Mouse (Mus musculus) v-Abl transformed pro-B cells (cell line): ENCODE measurements around the gene Atp7a.

ENCODE experiments used
- in situ Hi-C, 2 experiments: fragments of 400-800 bp; cut with MboI; formaldehyde crosslinking; loops; one replicate each; pipeline ENCODE4 v1.15.1; 2025; ENCODE audit not compliant: unreplicated experiment in 2 of 2

The Atp7a gene

DNA sequence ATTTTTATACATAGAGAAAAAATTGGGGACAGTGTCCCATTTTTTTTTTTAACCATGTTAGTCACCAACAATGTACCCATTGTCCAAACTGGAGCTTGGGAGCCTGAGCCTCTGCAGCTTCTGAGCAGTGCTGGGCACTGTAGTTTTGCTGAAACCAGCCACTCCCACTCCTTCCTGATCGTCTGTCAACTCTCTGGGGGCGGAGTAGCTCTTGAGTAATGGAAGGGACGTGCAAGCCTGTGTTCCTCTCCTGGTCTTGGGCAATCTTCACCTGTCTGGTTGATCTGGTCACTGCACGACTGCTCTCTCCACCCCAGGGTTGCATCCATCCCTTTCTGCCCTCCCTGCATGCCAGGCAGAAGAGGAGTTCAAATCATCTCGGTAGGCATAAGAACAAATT lies 136.9 kb downstream of the Atp7a start:
- in situ Hi-C loops: loop anchor here (25.0 kb wide), 1 partner anchor 252 kb away; no protein-coding TSS in a partner anchor

GRCm38 (mm10) chrX:106164555-106164954 lies 137.5 kb downstream of the Atp7a start:
- in situ Hi-C loops: loop anchor here (25.0 kb wide), 1 partner anchor 252 kb away; no protein-coding TSS in a partner anchor

DNA sequence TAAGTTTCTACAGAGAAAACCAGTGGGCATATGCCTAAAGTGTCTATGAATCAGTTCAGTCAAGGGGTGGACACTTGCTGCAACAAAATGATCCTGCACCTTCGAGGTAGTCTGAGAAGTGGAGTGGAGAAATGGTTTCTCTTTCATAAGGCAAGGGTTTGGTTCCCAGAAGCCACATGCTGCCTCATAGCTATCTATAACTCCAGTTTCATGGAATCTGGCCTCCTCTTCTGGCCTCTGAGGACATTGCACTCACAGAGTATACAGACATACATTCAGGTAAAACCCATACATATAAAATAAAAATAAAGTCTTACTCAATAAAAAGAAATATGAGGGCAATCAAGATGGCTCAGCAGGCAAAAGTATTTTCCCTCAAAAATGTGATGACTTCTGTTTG lies 138.0 kb downstream of the Atp7a start:
- in situ Hi-C loops: loop anchor here (5.0 to 25.0 kb wide), 3 partner anchors 138 to 998 kb away; partner anchors contain the start of gene Atp7a (in 1 of the 2)

- in situ Hi-C loops: loop anchor here (5.0 to 25.0 kb wide), 3 partner anchors 144 to 1314 kb away; partner anchors contain the start of gene Atp7a (in 1 of the 2)
Measured at GRCm38 (mm10) chrX:106171106-106171852, 144.2 kb downstream of the Atp7a start.

DNA sequence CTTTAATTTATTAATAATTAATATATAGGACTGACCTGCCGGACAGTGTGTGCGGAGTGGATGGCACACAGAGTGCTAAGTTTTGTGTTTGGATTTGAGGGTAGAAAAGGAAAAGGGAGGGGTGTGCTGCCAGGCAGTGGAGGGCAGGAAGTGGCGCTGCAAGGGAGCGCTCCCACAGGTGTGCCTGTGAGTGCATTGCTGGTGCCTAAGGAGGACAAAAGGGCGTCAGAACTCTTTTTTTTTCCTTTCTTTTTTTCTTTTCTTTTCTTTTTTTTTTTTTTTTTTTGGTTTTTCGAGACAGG lies 144.7 kb downstream of the Atp7a start:
- in situ Hi-C loops: loop anchor here (5.0 to 25.0 kb wide), 3 partner anchors 145 to 1313 kb away; partner anchors contain the start of gene Atp7a (in 1 of the 2)
